Mouse (Mus musculus): Measurements from ENCODE around the gene Nags.

Nags gene

DNA sequence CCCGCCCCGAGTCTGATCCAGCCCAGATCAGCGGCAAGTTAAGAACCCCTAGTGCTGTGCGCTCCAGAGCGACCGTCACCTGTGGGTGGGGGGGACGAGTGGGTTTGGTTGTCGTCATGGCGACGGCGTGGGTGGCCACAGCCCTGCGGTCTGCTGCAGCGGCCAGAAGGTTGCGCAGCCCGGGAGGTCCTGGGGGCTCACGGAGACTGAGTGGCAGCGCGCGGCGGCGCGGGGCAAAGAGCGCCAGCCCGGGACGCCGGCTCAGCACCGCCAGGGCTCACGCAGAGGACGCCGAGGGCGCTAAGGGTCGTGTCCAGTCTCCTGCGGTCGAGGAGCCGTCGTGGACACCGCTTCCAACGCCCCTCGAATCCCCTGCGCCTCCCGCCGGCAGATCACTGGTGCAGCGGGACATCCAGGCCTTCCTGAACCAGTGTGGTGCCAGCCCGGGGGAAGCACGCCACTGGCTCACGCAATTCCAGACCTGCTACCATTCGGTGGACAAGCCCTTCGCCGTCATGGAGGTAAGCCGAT is at the start of gene Nags:
Nags (plus strand) TSS at position 43 of the 531 bp plus-strand sequence.
- DNase-seq (ENCODE audit: low read depth), result no peak

DNA sequence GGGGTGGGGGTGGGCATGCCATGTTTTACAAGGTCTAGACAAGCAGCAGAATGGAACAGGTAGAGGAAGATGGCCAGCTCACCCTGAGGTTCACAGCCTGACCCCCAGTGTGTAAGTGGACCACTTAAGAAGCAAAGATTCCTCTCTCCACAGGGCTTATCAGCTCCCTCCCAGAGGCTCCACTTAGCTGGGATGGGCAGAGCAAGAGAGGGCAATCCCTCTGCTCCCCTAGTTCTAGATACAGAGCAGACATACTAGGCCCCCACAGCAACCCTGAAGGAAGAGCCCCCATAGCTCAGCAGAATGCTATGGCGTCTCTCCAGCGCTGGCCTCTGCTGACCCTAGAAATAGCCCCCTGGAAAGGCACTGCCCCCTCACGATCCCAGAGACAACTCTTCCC is 49.6 kb upstream of the Nags start:
- DNase-seq (ENCODE audit: low read depth), result no peak

DNA sequence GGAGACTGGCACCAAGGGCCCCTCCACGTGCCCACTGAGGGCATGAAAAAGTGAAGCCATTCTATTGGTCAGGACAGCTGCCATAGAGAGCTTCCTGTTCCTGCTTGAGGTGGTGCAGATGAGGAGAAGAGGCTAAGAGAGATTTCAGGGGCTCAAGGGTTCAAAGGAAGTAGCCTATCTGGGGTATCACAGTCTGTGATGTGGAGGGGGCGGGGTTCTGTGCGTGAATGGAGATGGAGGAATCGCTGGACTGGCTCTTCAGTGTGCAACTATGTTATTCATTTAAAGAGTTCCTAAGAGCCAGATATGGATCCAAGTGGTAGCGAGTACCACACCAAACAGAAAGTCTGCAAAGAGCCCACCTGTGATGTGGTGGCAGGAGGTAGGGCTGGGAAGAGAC is 48.9 kb upstream of the Nags start:
- DNase-seq (ENCODE audit: low read depth), result no peak

DNA sequence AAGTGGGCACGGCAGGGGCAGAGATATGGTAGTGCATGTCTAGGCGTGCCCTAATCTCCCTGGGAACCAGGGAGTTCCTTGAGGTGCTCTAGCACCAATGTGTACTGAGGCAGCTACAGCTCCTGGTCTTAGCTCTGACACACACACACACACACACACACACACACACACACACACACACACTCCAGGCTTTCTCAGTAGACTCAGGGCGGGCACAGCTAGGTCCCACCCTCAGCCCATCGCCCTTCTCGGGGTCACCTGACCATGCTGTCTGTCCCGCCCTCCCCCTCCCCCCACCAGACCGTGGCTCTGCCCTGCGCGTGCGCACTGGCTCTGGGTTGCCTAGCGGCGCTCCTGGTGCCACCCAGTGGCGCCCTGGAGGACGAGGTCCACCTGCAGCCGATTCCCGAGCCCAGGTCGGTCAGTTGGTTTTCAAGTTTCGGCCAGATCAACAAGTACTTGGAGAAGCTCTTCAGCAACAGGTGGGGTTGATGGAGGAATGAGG is 48.4 kb upstream of the Nags start:
- peak; percentile 85 for DNase-seq (ENCODE audit: low read depth)

DNA sequence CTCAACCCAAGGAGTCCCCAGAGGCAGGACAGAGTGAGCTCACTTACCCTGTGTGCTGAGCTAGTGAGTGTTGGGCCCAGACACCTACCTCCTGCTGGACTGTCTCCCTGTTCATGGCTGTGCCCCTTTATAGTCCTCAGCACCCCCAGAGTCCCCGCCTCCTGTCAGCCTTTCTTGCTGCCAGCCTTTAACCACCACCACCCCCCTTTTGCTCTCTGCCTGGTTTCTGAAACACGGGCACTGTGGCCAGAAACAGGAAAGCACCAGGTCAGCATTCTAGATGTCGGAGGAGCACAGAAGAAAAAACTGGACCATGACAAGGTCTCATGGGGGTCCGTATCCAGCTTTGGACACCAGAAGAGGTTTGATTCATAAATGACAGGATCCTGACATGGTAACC is 44.1 kb upstream of the Nags start, which contains the start of gene Ppy:
Ppy (minus strand) TSS at position 101 of the 400 bp plus-strand sequence.
- DNase-seq (ENCODE audit: low read depth), result no peak

DNA sequence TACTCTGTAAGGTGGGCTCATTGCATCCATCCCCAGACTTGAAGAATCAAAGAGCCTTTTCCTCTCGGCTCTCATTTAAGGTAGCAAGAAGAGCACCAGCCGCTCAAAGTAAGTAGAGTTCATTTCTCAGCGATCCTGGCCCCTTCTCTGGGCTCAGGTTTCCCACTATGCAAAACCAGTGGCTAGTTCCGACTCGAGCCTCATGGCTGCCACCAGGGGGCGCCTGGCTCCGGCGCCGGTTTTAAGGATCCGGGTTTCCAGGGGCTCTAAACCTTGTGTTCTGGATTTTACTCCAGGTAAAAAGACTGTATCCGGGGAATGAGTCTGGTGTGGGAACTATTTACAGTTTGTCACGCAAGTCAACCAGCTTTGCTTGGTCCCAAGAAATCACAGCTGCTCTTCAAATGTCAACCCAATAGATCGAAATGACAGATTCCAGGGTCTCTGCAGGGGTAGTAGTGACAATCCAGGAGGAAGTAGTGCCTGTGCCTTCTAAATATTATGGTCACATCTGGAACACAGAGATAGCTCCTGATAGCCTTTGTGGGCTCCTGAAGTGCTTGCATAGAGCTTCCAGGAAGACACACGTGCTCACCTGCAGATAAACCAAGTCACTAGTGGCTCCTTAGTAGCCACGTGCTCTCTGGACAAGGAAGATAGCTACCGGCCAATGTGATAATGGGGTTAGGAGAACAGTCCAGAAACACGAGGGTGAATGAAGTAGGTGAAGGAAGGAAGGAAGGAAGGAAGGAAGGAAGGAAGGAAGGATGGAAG is 42.6 kb upstream of the Nags start:
- peak; percentile 60 for DNase-seq (ENCODE audit: low read depth)

DNA sequence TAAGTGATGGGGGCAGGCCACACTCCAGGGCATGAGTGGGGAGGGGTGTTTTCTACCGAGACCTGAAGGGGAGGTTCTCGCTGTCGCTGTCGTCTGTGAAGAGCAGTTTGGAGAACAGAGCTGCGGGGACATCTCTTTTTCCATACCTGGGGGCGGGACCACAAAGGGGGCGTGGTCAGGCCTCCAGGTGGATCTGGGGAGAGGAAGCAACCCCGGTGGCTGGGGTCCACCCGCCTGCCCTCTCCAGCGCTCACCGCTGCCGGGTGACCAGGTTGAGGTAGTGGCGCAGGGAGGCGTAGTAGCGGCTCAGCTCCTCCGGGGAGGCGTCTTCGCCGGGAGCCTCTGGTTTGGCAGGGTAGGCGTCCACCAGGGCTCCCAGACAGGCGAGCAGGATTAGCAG is 38.4 kb upstream of the Nags start:
- DNase-seq (ENCODE audit: low read depth), result no peak

DNA sequence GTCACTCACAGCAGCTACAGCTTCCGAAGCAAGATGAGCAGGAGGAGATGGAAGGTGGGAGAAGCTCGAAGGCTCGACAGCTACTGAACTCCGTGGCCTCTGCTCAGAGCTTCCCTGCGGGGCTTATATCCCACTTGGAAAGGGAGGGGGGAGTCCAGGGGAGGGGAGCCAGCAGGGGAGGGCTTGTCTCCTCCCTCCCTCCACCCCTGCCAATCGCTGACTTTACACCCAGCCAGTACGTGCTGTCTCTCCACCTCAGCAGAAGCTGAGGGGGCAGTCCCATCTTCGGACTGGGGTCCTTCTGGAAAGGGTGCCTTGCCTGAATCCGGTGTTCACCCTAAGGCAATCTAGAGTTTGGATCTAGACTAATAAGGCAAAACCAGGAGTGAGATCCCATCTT is 37.6 kb upstream of the Nags start, which contains the start of gene Pyy:
Pyy (minus strand) TSS at position 101 of the 400 bp plus-strand sequence.
- DNase-seq (ENCODE audit: low read depth), result no peak

DNA sequence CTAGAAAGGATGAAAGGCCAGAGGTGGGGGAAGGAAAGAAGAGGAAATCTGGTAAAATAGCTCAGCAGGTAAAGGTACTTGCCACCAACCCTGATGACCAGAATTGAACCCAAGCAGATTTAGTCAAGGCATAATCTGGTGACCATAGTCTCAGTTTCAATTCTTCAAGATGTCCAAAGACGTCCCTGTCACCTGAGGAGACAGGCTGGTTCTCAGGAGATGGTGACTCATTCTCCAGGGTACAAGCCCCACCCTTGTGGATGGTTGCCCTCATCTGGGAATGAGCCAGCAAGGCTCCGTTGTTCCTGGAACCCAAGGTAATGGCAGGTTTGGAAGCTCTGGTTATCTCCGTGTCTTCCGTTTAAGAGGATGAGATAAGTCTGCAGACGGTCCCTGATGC is 33.7 kb upstream of the Nags start:
- DNase-seq (ENCODE audit: low read depth), result no peak

DNA sequence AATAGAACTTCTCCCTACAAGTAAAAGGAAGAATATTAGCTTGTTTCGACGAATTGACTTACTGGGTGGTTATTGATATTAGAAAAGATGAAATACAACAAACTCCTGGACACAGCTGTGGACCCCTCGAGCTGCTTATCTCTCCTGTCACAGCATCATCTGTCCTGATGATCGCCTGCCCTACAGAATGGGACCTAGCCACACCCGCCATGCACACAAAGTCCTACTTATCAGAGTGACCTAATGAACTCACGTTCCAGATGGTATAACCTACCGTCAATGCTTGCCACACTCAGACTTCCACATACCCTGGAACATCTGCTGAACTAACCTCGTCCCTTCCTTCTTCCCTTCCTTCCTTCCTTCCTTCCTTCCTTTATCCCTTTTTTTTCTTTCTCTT is 29.1 kb upstream of the Nags start:
- no peak for DNase-seq (ENCODE audit: low read depth)

DNA sequence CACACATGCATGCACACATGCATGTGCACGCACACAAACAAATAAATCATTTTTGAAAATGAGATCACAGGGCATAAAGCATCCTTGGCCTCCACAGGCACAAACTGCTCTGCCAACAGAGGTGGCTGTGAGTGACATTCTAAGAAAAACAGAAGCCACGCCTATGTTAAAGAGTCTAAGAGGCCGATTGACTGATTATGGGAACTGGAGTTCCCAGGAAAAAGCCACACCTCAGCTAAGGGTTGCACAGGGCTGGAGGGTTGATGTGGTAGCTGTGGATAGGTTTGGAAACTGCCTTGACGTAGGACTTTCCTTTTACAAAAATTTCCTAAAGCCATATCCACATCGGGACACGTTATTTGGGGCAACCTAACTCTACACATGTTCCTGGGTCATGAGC is 27.9 kb upstream of the Nags start:
- DNase-seq (ENCODE audit: low read depth), result no peak

DNA sequence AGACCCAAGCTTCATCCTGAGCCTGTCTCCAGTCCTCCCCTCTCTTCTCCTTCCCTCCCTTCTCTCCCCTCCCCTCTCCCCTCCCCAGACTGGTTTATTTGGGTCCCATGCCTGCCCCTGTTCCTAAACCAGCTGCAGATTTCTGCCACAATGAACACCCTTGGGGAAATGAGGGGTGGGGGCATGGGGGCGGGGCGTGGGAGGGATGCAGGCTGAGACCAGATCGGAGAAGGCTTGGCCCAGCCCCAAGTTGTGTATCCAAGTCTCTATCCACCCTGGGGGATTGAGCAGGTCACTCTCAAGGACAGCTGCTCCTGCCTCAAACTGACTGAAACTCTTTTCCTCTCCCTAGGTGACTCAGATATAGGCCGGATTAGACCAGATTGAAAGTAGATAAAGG is 10.8 kb upstream of the Nags start:
- no peak for DNase-seq (ENCODE audit: low read depth)

DNA sequence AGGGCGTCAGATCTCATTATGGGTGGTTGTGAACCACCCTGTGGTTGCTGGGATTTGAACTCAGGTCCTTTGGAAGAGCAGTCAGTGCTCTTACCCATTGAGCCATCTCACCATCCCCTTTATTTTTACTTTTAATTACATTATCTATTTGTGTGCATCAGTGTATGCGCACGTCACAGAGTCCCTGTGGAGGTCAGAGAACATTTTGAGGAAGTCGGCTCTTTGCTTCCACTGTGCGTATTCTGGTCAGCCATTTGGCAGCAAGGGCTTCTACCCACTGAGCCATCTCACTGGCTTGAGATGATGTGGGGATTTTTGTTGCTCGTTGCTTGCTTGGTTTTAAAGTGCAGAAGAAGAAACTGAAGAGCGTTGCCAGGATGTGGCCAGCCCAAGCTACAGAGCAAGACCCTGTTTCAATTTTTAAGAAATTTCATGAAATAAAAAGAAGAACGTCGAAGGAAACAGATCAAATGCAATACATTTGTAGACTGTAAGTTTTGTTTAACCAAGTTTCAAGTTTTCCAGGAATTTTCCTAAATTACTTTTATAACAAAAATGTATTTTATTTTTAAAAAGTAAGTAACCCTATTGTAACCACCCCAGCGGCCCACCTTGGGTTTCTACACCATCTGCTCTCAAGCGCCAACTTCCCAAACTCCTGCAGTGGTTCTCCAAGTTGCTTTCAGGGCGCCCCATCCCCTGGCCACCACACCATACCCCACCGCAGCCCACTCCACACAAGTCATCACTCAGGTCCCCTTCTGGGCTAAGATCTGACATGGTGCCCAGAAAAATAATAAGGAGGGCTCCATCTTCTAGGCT is 7.5 kb upstream of the Nags start:
- peak; percentile 73 for DNase-seq (ENCODE audit: low read depth)

DNA sequence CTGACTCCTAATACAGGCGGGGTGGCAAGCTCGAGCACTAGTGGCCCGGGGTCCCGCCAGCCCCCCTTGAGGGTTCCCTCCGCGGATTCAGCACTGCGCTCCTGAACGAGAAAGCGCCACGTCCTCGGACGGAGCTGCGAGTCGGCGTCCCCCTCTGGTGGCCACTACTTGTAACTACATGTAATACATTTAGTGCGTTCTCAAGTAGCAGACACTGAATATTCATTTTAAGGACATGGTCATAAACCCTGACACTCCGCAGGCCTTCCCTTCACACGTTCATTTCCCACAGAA is 6.9 kb upstream of the Nags start:
- DNase-seq (ENCODE audit: low read depth), result peak; percentile 77

DNA sequence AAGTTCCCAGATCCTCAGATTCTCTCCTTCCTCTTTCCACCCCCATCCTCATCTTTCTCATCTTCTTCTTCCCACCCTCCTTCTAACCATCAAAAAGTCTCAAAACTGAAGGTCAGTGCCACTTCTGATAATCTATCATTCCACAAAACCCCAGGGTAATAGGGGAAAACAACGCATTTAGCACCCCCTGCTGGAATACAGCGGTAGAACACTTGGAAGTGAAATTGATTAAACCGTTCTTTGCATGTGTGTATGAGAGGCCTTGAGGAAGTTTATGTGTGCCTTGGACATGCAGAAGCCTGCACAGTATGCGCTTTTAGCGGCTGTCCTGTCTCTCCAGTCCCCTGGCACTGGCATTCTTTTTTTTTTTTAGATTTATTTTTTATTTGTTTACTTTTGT is 4.8 kb upstream of the Nags start:
- peak; percentile 77 for DNase-seq (ENCODE audit: low read depth)

DNA sequence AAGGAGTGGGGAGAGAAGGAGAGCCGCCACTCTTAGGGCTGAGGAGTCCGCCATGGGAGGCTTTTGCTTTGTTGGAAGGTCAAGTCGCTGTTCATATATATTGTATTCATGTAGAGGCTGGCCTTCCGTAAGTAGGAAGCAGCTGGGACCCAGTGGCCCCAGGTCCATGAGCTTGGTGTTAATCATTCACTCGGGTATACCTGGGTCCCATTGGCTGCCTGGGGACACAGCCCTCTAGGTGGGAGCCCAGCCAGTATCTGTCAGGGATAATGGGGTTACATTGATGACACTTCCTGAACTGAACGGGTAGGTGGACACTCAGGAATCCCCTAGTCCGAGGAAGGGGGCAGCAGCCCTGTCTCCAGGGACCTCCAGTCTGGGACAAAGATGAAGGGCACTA is 3.0 kb upstream of the Nags start:
- no peak for DNase-seq (ENCODE audit: low read depth)

DNA sequence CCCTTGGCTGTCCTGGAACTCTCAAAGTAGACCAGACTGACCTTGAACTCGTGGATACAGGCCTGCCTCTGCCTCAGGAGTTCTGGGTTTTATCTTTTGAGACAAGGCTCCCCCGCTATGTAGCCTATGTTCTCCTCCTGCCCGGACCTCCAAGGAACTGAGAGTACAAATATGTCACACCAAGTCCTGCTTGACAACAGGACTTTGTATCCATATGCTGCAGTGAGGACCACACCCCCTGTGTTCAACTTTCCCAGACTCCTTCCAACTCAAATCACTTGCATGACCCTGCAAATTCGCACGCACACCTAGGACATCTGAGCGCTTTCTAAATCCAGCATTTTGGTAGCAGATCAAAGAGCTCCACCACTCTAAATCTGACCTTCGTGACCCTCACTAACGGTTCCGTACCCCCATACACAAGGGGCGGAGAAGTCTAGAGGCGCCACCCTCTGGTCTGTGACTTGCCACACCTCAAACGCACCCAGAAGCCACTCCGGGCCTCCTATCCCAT is 299 bp upstream of the Nags start:
- DNase-seq (ENCODE audit: low read depth), result no peak

DNA sequence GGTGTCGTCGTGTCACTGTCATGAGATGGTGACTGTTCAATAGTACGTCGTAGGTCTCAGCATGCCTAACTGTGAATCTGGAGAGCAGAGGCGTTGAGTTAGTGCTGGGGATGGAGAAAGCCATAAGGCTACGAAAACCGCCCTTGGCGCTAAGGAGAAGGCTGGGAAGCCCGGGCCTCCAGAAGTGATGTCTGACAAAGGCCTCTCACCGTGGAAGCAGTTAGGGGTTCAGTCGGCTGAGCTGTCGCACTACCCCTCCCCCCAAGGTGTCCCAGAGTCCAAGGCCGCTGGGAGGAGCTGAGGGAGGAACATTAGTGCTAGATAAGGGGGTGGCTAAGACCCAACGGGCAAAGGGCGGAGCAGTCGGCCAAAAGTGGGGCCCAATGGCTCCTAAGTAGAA is 692 bp downstream of the Nags start:
- no peak for DNase-seq (ENCODE audit: low read depth)

DNA sequence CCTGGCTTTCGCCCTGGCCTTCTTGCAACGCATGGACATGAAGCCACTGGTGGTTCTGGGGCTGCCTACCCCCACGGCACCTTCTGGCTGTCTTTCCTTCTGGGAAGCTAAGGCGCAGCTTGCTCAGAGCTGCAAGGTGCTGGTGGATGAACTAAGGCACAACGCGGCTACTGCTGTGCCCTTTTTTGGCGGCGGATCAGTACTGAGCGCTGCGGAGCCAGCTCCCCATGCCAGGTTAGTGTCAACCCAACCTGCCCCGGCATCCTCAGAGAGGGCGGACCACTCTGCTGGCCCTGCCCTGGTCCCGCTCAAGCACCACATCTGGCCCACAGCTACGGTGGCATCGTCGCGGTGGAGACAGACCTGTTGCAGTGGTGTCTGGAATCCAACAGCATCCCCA is 1.2 kb downstream of the Nags start:
- DNase-seq (ENCODE audit: low read depth), result no peak

DNA sequence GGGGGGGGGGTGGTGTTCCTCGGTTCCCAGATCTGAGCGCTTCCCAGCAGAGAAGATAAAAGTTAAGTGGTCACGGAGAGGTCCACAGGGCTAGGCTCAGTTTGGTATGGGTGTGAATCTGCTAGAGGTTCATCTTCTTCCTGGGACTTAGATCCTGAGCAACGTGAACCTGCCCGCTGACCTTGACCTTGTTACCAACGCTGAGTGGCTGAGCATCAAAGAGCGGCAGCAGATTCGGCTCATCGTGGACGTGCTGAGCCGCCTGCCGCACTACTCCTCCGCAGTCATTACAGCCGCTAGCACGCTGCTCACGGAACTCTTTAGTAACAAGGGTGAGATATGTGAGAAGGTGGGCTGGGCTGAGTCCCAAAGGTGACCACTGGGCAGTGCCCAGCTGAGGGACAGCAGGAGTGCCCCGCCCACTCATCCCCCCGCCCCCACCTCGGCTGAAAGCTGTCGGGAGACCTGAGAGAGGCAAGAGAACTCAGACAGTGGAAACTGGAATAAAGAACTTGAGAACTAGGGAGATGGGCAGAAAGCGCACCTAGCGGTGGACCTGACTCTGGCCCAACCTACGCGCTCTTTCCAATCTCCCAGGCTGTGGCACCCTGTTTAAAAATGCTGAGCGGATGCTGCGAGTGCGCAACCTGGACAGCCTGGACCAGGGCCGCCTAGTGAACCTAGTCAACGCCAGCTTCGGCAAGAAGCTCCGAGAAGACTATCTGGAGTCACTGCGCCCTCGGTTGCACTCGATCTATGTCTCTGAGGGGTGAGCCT is 2.1 kb downstream of the Nags start:
- no peak for DNase-seq (ENCODE audit: low read depth)

DNA sequence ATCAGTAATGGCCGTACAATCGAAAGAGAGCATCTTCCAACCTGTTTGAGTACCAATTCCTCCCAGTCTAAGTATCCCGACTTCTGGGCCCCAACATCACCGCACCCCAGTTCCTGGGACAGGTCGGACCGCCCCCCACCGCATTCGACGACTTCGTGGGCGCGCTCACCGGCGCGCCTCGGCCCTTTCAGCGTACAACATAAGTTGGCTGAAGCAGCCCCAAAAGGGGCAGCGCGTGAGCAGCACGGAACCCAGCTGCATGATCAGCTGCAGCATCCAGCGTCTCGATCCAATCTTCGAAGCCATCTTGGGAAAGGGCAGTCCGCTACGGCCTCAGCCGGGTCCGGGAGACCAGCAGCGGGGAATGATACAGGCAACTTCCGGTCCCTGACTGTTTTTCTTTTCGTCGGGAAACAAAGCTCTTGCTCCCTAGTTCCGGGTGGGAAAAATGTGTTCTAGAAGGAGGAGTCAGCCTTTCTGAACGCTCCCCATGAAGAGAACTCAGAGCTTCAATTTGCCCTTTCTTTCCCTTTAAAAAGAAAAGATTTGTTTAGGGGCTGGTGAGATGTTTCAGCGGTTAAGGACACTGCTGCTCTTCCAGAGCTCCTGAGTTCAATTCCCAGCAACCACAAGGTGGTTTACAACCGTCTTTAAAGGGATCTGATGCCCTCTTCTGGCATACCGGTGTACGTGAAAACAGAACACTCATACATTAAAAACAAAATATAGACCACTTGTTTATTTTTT is 10.9 kb downstream of the Nags start, which contains the start of gene Tmem101:
Tmem101 (minus strand) TSS at position 366 of the 747 bp plus-strand sequence.
- peak; percentile 96 for DNase-seq (ENCODE audit: low read depth)

Measured in 416B (cell line).